Mouse (Mus musculus): ENCODE results near the gene Abcg5. TPM values are rescaled to one million over a fixed set of nuclear protein-coding genes. Genes with fewer than 3 reads are reported as not detected.

Abcg5 gene
- polyA plus RNA-seq, 1 experiment from 2014 or later = 59.8 TPM

DNA sequence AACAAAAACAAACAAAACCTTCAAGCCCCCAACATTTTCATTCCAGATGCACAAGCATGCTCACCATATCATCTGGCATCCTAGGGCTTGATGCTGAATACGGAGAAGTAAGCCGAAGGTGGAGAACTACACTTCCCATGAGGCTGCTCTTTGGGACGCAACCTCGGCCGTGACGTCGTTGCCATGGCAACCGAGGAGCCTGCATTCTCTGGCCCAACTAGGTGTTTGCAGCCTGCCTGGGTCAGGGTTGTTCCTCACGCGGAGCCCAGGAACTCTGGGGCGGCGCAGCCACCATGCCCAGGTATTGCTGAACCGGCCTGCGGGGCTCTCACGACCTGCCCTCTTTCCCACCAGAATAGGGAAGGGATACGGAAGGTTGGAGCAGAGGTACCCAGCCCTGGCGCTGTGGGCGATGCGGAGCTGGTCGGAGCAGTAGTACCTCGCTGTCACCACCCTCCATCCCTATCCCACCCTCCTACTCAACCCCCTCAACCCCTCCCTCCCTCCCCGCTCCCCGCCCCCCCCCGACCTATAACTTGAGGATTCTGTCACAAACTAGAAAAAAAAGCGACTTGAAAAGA, 56.4 kb downstream of the Abcg5 start, which contains the start of gene Dync2li1:
Gene Dync2li1, plus strand, starts transcription at position 221 of the 581 bp plus-strand sequence.
- H3K9me3 ChIP-seq (ENCODE audit: control insufficient read depth) = no peaks in the 10 kb centered on the region
- H3K36me3 ChIP-seq (ENCODE audit: control insufficient read depth, insufficient read depth) = no peaks in the 10 kb centered on the region
- TF ChIP-seq CTCF (IDR thresholded peaks at IDR 0.05; ENCODE audit: low read depth) = no peak
- H3K27ac ChIP-seq (ENCODE audit: low read depth, low read length) = no peak within 1 kb of the TSS
- WGBS = under 1% methylated on average over 25 of the region's 25 CpGs
- H3K4me3 ChIP-seq (ENCODE audit: low read depth, low read length) = peak within 1 kb of the TSS; percentile 46
- peak; percentile 89 for ATAC-seq
- H3K4me2 ChIP-seq (replicated peaks; ENCODE audit: low read depth) = peak within 1 kb of the TSS; percentile 91
- H3K27me3 ChIP-seq (replicated peaks; ENCODE audit: control insufficient read depth, insufficient read depth, low read length) = no peaks in the 10 kb centered on the region
- 0 out of 2 replicates have a peak within 1 kb of the TSS, but pooled peaks have one; percentile 40 for H3K9ac ChIP-seq (ENCODE audit: low read depth, low read length)
- 0 out of 2 replicates have a peak, but pooled peaks cover 3% of the 10 kb centered on the region for H3K4me1 ChIP-seq (replicated peaks; ENCODE audit: control insufficient read depth, insufficient read depth, low read length)

GRCm38 (mm10) chr17:84622873-84623272, 59.9 kb downstream of the Abcg5 start:
- Histone ChIP-seq H3K27ac (ENCODE audit: low read depth, low read length) (no peak overlapping the region), H3K9ac (ENCODE audit: low read depth, low read length) (no peak overlapping the region), H3K4me3 (ENCODE audit: low read depth, low read length) (no peak overlapping the region), H3K4me2 (replicated peaks; ENCODE audit: low read depth) (no peak overlapping the region), H3K36me3 (ENCODE audit: control insufficient read depth, insufficient read depth) (no peaks in the 10 kb centered on the region), H3K9me3 (ENCODE audit: control insufficient read depth) (no peaks in the 10 kb centered on the region), H3K4me1 (replicated peaks; ENCODE audit: control insufficient read depth, insufficient read depth, low read length) (0 out of 2 replicates have a peak, but pooled peaks cover 3% of the 10 kb centered on the region), H3K27me3 (replicated peaks; ENCODE audit: control insufficient read depth, insufficient read depth, low read length) (no peaks in the 10 kb centered on the region)
- WGBS = 67% methylated on average over 2 of the region's 2 CpGs
- ATAC-seq = no peak
- TF ChIP-seq CTCF (IDR thresholded peaks at IDR 0.05; ENCODE audit: low read depth) = no peak

DNA sequence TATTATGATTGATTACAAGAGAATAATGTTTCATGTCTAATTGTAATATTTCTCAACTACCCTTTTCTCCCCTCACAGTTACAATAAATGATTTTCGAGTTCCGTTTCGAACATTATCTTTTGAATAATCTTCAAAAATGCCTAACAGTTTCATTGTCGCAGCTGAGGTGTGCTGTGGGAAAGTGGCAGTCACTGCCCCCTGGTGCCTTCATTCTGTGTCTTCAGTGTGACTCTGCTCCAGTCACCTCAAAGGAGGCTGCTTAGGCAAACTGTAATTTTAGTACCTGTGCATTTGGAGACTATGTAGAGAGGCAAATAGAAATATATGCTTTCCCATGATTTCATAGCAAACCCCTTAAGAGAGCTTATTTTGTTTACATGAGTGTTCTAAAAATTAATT, 60.8 kb downstream of the Abcg5 start:
- no peaks in the 10 kb centered on the region for H3K9me3 ChIP-seq (ENCODE audit: control insufficient read depth)
- H3K4me3 ChIP-seq (ENCODE audit: low read depth, low read length) = no peak overlapping the region
- H3K4me1 ChIP-seq (replicated peaks; ENCODE audit: control insufficient read depth, insufficient read depth, low read length) = 0 out of 2 replicates have a peak, but pooled peaks cover 3% of the 10 kb centered on the region
- H3K27ac ChIP-seq (ENCODE audit: low read depth, low read length) = no peak overlapping the region
- H3K36me3 ChIP-seq (ENCODE audit: control insufficient read depth, insufficient read depth) = no peaks in the 10 kb centered on the region
- peak; percentile 50 for TF ChIP-seq CTCF (IDR thresholded peaks at IDR 0.05; ENCODE audit: low read depth)
- H3K27me3 ChIP-seq (replicated peaks; ENCODE audit: control insufficient read depth, insufficient read depth, low read length) = no peaks in the 10 kb centered on the region
- H3K9ac ChIP-seq (ENCODE audit: low read depth, low read length) = no peak overlapping the region
- H3K4me2 ChIP-seq (replicated peaks; ENCODE audit: low read depth) = no peak overlapping the region
- no peak for ATAC-seq
- 89% methylated on average over 4 of the region's 4 CpGs for whole genome bisulfite sequencing

DNA sequence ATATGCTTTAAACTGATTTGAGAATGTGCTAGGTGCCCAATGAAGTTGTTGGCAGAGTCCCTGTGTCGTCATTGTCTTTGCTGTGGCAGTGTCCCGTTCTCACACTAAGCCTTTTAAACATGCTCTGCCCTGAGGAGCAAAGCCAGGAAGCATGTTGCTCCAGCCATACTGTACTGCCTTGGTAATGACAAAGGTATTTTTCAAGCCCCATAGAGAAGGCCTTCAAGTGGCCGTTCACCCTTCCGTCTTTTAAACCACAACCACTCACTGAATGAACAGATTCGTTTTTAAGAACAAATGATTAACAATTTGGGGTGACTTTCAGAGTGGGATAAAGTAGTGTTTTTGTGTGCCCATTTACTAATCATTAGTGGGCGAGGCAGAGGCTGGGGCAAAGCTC, 61.6 kb downstream of the Abcg5 start:
- WGBS = 79% methylated on average over 6 of the region's 6 CpGs
- no peak overlapping the region for H3K4me3 ChIP-seq (ENCODE audit: low read depth, low read length)
- H3K4me2 ChIP-seq (replicated peaks; ENCODE audit: low read depth) = no peak overlapping the region
- ATAC-seq = no peak
- no peaks in the 10 kb centered on the region for H3K36me3 ChIP-seq (ENCODE audit: control insufficient read depth, insufficient read depth)
- no peaks in the 10 kb centered on the region for H3K9me3 ChIP-seq (ENCODE audit: control insufficient read depth)
- no peak overlapping the region for H3K9ac ChIP-seq (ENCODE audit: low read depth, low read length)
- TF ChIP-seq CTCF (IDR thresholded peaks at IDR 0.05; ENCODE audit: low read depth) = no peak
- H3K27me3 ChIP-seq (replicated peaks; ENCODE audit: control insufficient read depth, insufficient read depth, low read length) = no peaks in the 10 kb centered on the region
- no peak overlapping the region for H3K27ac ChIP-seq (ENCODE audit: low read depth, low read length)
- no peaks in the 10 kb centered on the region for H3K4me1 ChIP-seq (replicated peaks; ENCODE audit: control insufficient read depth, insufficient read depth, low read length)

- Histone ChIP-seq H3K36me3 (ENCODE audit: control insufficient read depth, insufficient read depth) (no peaks in the 10 kb centered on the region), H3K4me3 (ENCODE audit: low read depth, low read length) (no peak overlapping the region), H3K9me3 (ENCODE audit: control insufficient read depth) (no peaks in the 10 kb centered on the region), H3K9ac (ENCODE audit: low read depth, low read length) (no peak overlapping the region), H3K4me2 (replicated peaks; ENCODE audit: low read depth) (no peak overlapping the region), H3K27ac (ENCODE audit: low read depth, low read length) (no peak overlapping the region), H3K27me3 (replicated peaks; ENCODE audit: control insufficient read depth, insufficient read depth, low read length) (no peaks in the 10 kb centered on the region), H3K4me1 (replicated peaks; ENCODE audit: control insufficient read depth, insufficient read depth, low read length) (no peaks in the 10 kb centered on the region)
- 80% methylated on average over 6 of the region's 6 CpGs for WGBS
- no peak for ATAC-seq
- no peak for TF ChIP-seq CTCF (IDR thresholded peaks at IDR 0.05; ENCODE audit: low read depth)
Measured at GRCm38 (mm10) chr17:84620610-84621009, 62.2 kb downstream of the Abcg5 start.

DNA sequence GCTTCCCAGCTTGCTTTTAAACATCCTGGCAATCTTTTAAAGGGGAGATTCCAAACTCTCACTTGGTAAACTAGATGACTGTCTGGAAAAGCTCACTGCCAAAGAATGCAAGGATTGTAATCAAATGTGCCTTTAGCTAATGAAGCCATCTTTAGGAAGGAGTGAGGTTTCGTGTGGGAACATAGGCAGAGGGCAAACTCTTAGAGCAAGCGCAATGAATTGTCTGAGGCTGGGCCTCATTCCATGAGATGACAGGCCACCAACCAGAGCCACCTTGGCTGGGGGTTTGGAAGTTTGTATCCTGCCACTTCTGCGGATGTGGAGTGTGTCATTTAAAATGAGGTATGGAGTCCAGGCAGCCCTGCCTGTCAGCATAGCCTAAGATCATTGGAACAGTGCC, 62.7 kb downstream of the Abcg5 start:
- no peaks in the 10 kb centered on the region for H3K36me3 ChIP-seq (ENCODE audit: control insufficient read depth, insufficient read depth)
- H3K4me3 ChIP-seq (ENCODE audit: low read depth, low read length) = no peak overlapping the region
- no peak overlapping the region for H3K27ac ChIP-seq (ENCODE audit: low read depth, low read length)
- H3K4me2 ChIP-seq (replicated peaks; ENCODE audit: low read depth) = no peak overlapping the region
- TF ChIP-seq CTCF (IDR thresholded peaks at IDR 0.05; ENCODE audit: low read depth) = no peak
- no peaks in the 10 kb centered on the region for H3K4me1 ChIP-seq (replicated peaks; ENCODE audit: control insufficient read depth, insufficient read depth, low read length)
- WGBS = 65% methylated on average over 3 of the region's 3 CpGs
- no peak overlapping the region for H3K9ac ChIP-seq (ENCODE audit: low read depth, low read length)
- H3K9me3 ChIP-seq (ENCODE audit: control insufficient read depth) = no peaks in the 10 kb centered on the region
- H3K27me3 ChIP-seq (replicated peaks; ENCODE audit: control insufficient read depth, insufficient read depth, low read length) = no peaks in the 10 kb centered on the region
- ATAC-seq = no peak

All from intestine, postnatal 0 days (tissue).